Mouse (Mus musculus) adipose tissue, adult 10 weeks (tissue): ENCODE data around the gene Myo9b. TPM values are rescaled to one million over a fixed set of nuclear protein-coding genes. Genes with fewer than 3 reads are reported as not detected.

Experiments
- polyA plus RNA-seq: library from polyadenylated mRNA; stranded (reverse); fragments of 350-450 nt; fragmentation: Illumina TruSeq; extraction: RNeasy Lipid Tissue Mini Kit (QIAGEN cat#74804); gene quantifications from one replicate; pipeline ENCODE4 v1.2.3, GENCODE M21; 2014; ENCODE audit warnings: low read depth, low replicate concordance

Myo9b gene
- 28.8 TPM for polyA plus RNA-seq

DNA sequence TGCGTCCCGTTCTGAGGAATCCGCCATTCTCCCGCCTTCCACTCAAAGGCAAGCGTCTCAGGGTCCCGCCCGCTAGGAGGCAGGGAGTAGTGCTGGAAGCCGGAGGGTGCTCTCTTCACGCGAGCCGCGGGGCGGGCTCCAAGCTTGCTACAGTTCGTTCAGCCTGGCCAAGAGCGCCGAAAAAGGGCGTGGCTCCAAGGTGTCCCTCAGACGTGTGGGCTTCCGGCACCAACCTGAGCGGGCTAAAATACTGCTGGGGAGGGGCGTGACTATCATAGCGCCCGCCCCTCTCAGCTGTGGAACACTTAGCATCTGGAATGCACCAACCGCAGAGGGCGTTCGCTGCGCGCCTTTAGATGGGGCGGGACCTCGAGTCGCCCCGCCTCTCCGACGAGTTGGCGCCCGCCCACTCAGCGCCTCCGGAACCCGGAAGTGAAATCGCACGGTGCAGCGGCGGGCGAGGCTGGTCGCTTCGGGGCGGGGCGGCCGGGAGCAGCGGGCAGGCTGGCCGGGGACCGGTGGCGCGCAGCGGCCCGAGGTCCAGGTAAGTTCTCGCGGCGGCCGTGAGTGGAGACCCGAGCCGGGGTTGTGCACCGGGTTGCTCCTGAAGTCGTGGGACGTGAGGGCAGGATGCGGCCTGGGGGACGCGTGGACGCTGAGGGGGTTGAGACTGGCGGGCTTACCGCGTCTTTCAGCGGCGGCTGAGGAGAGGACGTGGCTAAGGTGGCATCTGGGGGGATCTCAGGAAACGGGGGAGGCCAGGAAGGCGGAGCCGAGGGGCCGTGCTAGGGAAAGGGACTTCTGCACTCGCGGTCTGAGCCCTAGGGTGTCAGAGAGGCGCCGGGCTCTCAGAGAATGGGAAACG is at the start of gene Myo9b, which contains the start of gene Haus8:
Myo9b (plus strand) TSS at position 429 of the 865 bp plus-strand sequence.
Haus8 (minus strand) TSS at position 649 of the 865 bp plus-strand sequence.

DNA sequence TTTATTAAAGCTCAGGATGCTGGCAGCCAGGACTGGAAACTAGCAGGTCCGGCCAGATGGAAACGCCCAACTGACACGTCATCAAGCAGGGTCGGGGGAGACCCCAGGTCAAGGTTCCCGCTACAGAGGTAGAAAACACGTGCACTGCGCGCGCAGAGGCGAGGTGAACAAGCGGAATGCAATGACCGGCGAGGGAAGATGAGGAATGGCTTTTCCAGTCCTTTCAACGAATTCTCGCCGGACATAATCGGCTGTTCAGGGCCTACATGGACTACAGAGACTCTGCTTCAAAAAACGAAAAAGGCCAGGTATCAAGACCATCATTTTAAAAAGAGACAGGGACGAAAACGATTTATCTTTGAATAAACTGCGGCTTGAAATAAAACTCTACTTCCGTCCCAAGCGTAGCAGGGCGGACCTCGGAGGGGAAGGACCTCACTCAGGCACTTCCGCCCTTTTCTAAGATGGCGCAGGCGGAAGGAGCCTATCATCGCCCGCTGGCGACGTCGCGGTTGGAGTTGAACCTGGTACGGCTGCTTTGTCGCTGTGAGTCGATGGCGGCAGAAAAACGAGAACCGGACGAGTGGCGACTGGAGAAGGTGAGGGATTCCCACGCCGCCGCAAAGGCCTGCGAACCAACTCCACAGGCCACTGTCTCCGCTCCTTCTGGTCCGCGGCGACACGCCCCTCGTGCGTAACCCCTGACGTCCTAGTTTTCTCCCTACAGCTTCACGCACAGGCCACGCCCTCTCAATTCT is 94.4 kb downstream of the Myo9b start, which contains the start of gene Use1:
Use1 (plus strand) TSS at position 78 of the 758 bp plus-strand sequence.

DNA sequence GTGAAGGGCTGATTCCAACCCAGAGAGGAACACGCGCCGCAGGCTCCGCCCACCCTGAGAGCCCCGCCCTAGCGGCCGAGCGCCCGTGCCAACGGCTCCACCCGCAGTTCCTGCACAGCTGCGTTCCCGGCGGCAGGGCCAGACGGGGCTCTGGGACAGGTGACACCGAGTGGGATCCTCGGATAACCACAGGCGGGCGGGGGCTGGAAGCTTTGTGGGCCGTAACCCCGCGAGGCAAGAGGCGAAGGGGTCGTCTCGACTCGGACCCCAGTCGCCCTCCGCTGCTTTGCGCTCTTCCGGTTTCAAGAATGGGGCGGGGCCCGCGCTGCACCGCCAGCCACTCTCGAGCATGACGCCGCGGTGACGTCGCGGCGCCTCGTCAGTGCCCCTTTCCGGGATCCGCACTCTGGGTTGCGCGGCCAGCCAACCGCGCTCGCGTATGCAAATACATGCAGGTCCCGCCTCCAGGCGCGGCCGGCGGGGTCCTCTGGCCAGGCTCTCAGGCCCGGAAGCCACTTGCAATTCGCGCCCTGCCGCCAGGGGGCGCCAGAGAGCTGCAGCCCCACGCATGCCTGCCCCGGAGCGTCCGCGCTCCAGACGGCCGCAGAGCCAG is 98.8 kb downstream of the Myo9b start, which contains the start of gene Ocel1:
Ocel1 (plus strand) TSS at position 63 of the 613 bp plus-strand sequence.

DNA sequence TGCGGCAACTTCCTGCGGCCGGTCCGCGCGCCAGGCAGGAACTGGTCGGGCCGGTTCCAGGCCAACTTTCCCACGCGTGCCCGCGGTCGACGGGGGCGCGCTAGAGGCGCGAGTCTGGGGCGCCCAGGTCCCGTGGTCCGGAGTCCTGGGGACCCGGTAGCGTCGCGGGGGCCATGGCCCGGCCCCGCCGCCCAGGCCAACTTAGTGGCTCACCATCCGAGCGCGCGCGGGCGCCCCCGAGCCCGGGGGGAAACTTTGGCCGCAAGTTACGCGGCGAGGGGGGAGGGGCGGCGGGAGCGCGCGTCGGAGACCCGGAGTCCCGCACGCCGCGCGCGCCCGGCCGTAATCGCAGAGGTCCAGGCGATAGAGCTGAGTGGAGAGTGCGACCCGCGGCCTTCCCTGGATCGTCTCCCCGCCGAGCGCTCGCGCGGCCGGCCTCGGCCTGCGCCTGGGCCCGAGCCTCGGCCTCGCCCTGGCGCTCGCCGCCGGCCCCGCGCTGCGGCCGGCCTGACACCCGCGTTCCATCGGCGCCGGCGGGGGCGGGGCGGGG is 109.0 kb downstream of the Myo9b start, which contains the start of gene Nr2f6:
Nr2f6 (minus strand) TSS at position 540 of the 550 bp plus-strand sequence.

DNA sequence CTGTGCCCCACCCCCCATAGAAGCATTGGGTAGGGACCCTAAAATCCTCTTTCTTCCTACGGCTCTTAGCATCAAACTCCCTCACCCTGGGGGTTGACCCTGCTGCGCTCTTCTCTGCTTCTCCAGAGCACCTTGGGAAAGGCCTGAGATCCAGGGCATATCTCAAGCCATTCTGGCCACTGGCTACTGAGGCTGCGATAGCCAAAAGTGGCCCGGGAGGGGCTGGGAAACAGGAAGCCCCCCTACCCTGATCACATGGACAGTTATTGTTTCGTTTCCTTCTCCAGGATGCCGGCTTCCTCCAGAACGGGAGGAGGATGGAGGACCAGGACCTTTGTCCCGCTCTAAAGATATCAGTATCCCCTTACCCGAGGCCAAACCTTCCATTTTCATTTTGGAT is 123.1 kb downstream of the Myo9b start, which contains the start of gene Ushbp1:
Ushbp1 (minus strand) TSS at position 174 of the 400 bp plus-strand sequence.

DNA sequence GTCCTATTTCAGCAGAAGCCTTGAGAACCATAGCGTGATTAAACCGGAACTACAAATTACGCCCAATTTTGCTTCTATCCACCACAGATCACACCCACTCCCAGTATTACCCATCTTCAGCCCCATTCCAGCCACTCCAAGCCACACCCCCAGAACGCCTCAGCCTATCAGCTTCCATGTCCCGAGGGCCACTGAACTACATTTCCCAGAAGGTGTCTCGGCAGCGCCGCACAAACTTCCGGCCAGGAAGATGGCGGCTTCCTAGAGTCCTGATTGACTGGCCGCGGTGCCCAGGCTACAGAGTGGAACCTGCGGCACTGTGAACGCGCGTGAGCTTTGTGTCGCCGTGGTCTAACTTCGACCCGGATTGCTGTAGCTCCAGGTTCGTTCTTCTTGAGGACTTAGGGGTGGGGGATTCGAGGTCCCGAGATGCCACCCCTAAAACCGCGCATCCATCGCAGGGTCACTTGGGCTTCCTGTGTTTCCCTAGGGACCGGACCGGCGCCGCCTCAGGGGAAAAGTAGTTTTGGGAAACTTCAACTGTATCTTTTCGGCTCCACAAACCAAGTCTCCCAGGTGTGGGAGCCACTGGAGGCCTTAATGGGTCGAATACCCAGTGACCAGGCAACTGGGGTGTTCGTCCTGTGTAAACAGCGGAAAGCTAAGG is 124.3 kb downstream of the Myo9b start, which contains the start of gene Babam1:
Babam1 (plus strand) TSS at position 223 of the 667 bp plus-strand sequence.

DNA sequence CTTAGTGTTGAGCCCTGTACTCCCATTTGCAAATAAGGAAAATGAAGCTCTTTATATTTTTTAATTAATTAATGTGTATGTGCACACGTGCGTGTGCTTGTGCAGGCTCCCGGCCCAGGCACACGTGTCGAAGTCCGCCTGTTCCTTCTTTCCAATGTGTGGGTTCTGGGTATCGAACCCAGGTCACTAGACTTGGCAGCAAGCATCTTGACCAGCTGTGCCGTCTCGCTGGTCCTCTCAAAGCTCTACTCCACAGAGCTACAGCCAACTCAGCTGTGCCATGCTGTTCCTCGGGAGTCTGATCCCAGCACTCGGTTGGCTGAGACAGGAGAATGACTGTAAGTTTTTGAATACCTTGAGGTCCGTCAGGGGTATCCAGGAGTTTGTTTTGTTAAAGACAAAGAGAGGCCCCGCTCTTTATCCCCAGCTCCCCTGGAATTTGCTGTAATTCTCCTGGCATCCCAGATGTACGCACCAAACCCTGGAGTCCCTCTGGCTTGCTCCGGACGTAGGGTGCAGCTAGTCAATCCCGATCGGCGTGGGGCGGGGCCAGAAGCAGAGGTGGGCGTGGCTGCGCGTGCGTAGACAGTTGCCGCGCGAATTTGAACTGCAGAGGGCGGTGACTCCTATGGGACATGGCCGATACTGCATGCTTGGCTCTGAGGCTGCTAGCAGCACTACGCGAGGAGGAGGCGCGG is 133.0 kb downstream of the Myo9b start, which contains the start of gene Ankle1:
Ankle1 (plus strand) TSS at position 610 of the 698 bp plus-strand sequence.

Other genes starting within 250 kb of the Myo9b start
- gene Haus8, start 220 bp downstream of the Myo9b start, polyA plus RNA-seq, result 4.7 TPM
- 215 TPM for gene Use1, start 94.1 kb downstream of the Myo9b start, polyA plus RNA-seq
- 12.3 TPM for gene Ocel1, start 98.6 kb downstream of the Myo9b start, polyA plus RNA-seq
- 45.7 TPM for gene Nr2f6, start 109.2 kb downstream of the Myo9b start, polyA plus RNA-seq
- gene Ushbp1, start 123.1 kb downstream of the Myo9b start, polyA plus RNA-seq, result 29.6 TPM
- 74.2 TPM for gene Babam1, start 124.1 kb downstream of the Myo9b start, polyA plus RNA-seq
- gene Ankle1, start 133.3 kb downstream of the Myo9b start, polyA plus RNA-seq, result 1.2 TPM
- 16.7 TPM for gene Abhd8, start 190.9 kb downstream of the Myo9b start, polyA plus RNA-seq
- 57.3 TPM for gene Mrpl34, start 192.2 kb downstream of the Myo9b start, polyA plus RNA-seq
- 59.1 TPM for gene Dda1, start 196.5 kb downstream of the Myo9b start, polyA plus RNA-seq
- 9.2 TPM for gene Ano8, start 213.2 kb downstream of the Myo9b start, polyA plus RNA-seq
- 14.5 TPM for gene Gtpbp3, start 215.4 kb downstream of the Myo9b start, polyA plus RNA-seq
- 33.6 TPM for gene Plvap, start 239.0 kb downstream of the Myo9b start, polyA plus RNA-seq